Mouse (Mus musculus) liver, embryonic 11.5 days (tissue): ENCODE results near the gene Gm4969. TPM values are rescaled to one million over a fixed set of nuclear protein-coding genes. Genes with fewer than 3 reads are reported as not detected.

Experiments used
- ATAC-seq: fragments of 200-750 bp; cut with Nextera tagmentation; replicated peaks from 2 replicates; pipeline ENCODE4 v1.8.0; 2017; ENCODE audit warnings: moderate number of reproducible peaks, mild to moderate bottlenecking, moderate TSS enrichment, moderate library complexity; ENCODE audit not compliant: low FRiP score
- DNase-seq: peaks from one replicate; pipeline ENCODE4 v3.0.0-alpha.2; 2017; ENCODE audit warnings: low spot score
- H3K27ac ChIP-seq: fragments of 300-500 bp; sonication (generic); 2 replicates; pipeline ENCODE4 v1.5.1; 2014; ENCODE audit warnings: mild to moderate bottlenecking, low read depth, low read length, control low read depth
- H3K27me3 ChIP-seq: fragments of 300-500 bp; sonication (generic); replicated peaks from 2 replicates; pipeline ENCODE4 v1.6.1; 2014; ENCODE audit warnings: low read length, mixed read lengths; ENCODE audit not compliant: control insufficient read depth, insufficient read depth
- H3K36me3 ChIP-seq: fragments of 300-500 bp; sonication (generic); 2 replicates; pipeline ENCODE4 v1.6.1; 2014; ENCODE audit warnings: mild to moderate bottlenecking, low read length, moderate library complexity, mixed read lengths; ENCODE audit not compliant: control insufficient read depth, insufficient read depth
- H3K4me1 ChIP-seq: fragments of 300-500 bp; sonication (generic); replicated peaks from 2 replicates; pipeline ENCODE4 v1.6.1; 2014; ENCODE audit warnings: low read length, mixed read lengths; ENCODE audit not compliant: control insufficient read depth, insufficient read depth
- H3K4me2 ChIP-seq: fragments of 300-500 bp; sonication (generic); 2 replicates; pipeline ENCODE4 v1.6.1; 2014; ENCODE audit warnings: mild to moderate bottlenecking, control low read depth, moderate library complexity
- H3K4me3 ChIP-seq: fragments of 300-500 bp; sonication (generic); 2 replicates; pipeline ENCODE4 v1.5.1; 2014; ENCODE audit warnings: low read depth, low read length, control low read depth
- H3K9ac ChIP-seq: fragments of 300-500 bp; sonication (generic); 2 replicates; pipeline ENCODE4 v1.6.1; 2014; ENCODE audit warnings: low read depth, low read length, control low read depth
- H3K9me3 ChIP-seq: fragments of 300-500 bp; sonication (generic); 2 replicates; pipeline ENCODE4 v1.6.1; 2016; ENCODE audit warnings: low read length, inconsistent platforms, mixed read lengths; ENCODE audit not compliant: control insufficient read depth
- WGBS: fragments of 180-500 bp; shearing (Covaris S2); extraction: QIAGEN DNeasy Blood & Tissue Kit; methylation state at CpG from one replicate; pipeline ENCODE4 v1.1.7; 2014; 5-methylcytosine and 5-hydroxymethylcytosine counted together
- polyA plus RNA-seq: library from polyadenylated mRNA; unstranded; fragments of >200 nt; fragmentation: Nextera tagmentation; extraction: Ambion mirVana; gene quantifications from 2 replicates; pipeline ENCODE4 v1.2.1, GENCODE M21; 2014

Gene Gm4969
- polyA plus RNA-seq, 1 experiment from 2014 or later = 1.2 TPM

DNA sequence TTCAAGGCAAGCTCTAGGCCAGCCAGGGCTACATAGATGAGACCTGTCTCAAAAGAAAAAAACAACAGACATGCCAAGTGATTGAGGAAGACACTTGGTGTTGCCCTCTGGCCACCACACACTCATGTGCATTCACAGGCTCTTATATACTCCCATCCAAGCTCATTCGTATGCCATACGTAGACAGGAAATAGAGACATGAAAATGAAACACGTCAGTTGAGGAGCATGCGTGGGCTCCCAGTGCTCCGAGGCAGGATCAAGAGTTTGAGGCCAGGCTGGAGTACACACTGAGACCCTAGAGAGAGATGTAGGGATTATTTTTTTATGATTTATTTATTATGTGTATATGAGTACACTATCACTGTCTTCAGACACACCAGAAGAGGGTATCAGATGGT is 11.2 kb upstream of the Gm4969 start:
- Histone ChIP-seq H3K4me3 (no peak overlapping the region), H3K9ac (no peak overlapping the region), H3K9me3 (no peaks in the 10 kb centered on the region), H3K4me1 (peaks cover 10% of the 10 kb centered on the region; the same call in 1 of the 2 replicates), H3K36me3 (0 out of 2 replicates have a peak, but pooled peaks cover 3% of the 10 kb centered on the region), H3K27me3 (no peaks in the 10 kb centered on the region), H3K4me2 (no peak overlapping the region), H3K27ac (no peak overlapping the region)
- DNase-seq = no peak
- no peak for ATAC-seq
- 93% methylated on average over 5 of the region's 5 CpGs for WGBS

DNA sequence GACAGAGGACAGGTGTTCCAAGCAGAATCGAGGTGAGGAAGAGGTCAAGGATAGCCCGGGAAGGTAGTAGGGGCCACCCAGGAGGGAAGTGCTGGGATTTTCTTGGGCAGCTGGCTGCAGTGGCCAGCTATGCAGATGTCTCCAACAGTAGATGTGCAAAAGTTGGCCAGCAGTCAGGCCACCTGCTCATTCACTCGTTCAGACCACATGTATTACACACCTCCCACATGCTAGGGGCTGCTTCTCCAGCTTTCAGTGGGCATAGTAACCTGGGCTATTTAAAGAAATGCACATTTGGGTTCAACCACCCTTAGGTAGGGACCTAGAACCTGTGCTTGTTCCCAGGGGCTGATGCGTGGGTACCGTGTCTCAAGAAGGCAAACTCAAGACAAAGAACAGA is 9.6 kb upstream of the Gm4969 start:
- no peak overlapping the region for H3K27ac ChIP-seq
- DNase-seq = no peak
- H3K9me3 ChIP-seq = no peaks in the 10 kb centered on the region
- WGBS = 92% methylated on average over 5 of the region's 5 CpGs
- H3K27me3 ChIP-seq = no peaks in the 10 kb centered on the region
- no peak for ATAC-seq
- peaks cover 10% of the 10 kb centered on the region; the same call in 1 of the 2 replicates for H3K4me1 ChIP-seq
- H3K36me3 ChIP-seq = 0 out of 2 replicates have a peak, but pooled peaks cover 3% of the 10 kb centered on the region
- H3K9ac ChIP-seq = no peak overlapping the region
- no peak overlapping the region for H3K4me3 ChIP-seq
- no peak overlapping the region for H3K4me2 ChIP-seq

DNA sequence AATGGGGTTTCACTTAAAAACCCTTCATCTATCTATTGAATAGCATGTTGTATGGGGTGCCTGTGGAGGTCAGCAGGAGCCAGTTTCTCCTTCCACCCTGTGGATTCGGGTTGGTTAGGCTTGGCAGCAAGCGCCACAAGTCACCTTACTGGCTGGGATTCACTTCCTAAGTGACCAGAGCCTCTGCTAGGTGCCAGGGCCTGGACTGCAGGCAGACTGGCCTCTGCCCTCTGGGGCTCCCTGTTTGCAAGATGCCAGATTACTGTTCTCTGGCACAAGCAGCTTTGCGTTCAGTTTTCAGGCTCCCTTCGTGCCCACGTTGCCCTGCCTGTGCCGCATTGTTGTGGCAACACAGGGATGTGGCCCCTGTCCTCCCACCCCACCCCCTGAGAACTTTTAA is 6.5 kb upstream of the Gm4969 start:
- no peaks in the 10 kb centered on the region for H3K4me1 ChIP-seq
- DNase-seq = no peak
- no peak for ATAC-seq
- H3K9me3 ChIP-seq = no peaks in the 10 kb centered on the region
- H3K4me2 ChIP-seq = no peak overlapping the region
- H3K9ac ChIP-seq = no peak overlapping the region
- 93% methylated on average over 6 of the region's 6 CpGs for whole genome bisulfite sequencing
- 0 out of 2 replicates have a peak, but pooled peaks cover 3% of the 10 kb centered on the region for H3K36me3 ChIP-seq
- no peaks in the 10 kb centered on the region for H3K27me3 ChIP-seq
- H3K4me3 ChIP-seq = no peak overlapping the region
- no peak overlapping the region for H3K27ac ChIP-seq

DNA sequence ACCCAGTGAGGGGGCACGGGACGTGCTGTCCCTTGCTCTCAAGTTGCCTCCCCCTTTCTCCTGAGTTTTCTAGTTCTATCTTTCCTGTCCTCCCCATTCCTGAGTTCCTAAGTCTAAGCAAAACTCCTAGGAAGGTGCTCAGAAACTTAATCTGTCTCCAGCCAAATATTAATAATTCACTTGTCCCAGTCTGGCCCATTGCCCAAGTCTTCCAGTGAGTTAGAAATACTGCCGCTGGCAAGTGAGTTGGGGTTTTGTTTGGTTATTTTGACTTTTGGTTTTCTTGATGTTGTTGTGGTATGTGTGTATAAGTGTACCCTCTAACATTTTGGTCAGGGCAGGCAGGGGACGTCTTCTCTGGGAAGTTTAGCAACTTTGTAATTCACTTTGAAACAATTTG is 3.5 kb upstream of the Gm4969 start:
- Histone ChIP-seq H3K4me1 (0 out of 2 replicates have a peak, but pooled peaks cover 4% of the 10 kb centered on the region), H3K4me2 (no peak overlapping the region; the same call in 1 of the 2 replicates), H3K36me3 (0 out of 2 replicates have a peak, but pooled peaks cover 3% of the 10 kb centered on the region), H3K27ac (no peak overlapping the region), H3K27me3 (peaks cover 4% of the 10 kb centered on the region; the same call in 1 of the 2 replicates), H3K9ac (no peak overlapping the region), H3K4me3 (no peak overlapping the region), H3K9me3 (peaks cover 3% of the 10 kb centered on the region; the same call in 1 of the 2 replicates)
- no peak for DNase-seq
- 86% methylated on average over 4 of the region's 4 CpGs for WGBS
- no peak for ATAC-seq

DNA sequence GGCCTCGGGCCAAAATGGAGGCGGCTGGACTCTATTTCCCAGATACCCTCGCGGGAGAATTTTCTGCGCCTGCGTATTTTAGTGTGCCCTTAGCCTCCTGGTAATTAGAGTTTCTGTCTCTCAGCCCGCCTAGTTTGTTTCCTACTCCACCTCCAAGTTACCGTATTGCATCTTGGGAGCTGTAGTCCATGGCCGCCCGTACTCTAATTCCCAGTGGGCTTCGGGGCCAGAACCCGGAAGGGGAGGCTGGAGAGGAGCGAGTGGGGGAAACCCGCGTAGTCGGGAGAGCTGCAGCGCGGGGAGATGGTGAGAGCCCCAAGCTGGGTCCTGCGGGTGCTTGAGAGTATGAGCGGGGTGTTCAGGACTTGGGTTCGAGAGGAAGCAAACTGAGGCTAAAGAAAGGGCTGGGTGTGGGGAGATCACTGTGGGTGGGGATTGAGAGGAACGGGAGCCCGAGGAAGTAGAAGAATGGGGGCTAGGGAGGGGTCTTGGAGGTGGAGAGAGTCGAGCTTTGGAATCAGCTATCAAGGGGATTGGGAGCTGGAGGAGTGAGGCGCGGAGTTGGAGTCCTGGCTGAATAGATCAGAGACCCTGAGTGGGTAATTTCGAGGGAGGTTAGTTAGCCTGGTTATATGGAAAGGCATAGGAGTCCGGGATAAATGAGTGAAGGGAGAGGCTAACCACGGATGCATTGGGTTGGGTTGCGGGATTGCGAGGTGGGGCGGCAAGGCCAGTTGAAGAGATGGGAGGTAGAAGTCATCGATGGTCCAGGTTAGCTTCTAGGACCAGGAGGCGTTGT is 1.7 kb upstream of the Gm4969 start, which contains the start of gene Fbxo46:
Gene Fbxo46 (plus strand): TSS at position 229 of the 799 bp plus-strand sequence.
- 2% methylated on average over 34 of the region's 34 CpGs for WGBS
- Histone ChIP-seq H3K27me3 (peaks cover 4% of the 10 kb centered on the region; the same call in 1 of the 2 replicates), H3K4me2 (peak within 1 kb of the TSS; percentile 92), H3K9me3 (peaks cover 3% of the 10 kb centered on the region; the same call in 1 of the 2 replicates), H3K36me3 (no peaks in the 10 kb centered on the region), H3K4me3 (peak within 1 kb of the TSS; percentile 82), H3K27ac (no peak within 1 kb of the TSS), H3K4me1 (0 out of 2 replicates have a peak, but pooled peaks cover 4% of the 10 kb centered on the region), H3K9ac (peak within 1 kb of the TSS; percentile 85)
- ATAC-seq (peak; percentile 95), DNase-seq (peak; percentile 88)

DNA sequence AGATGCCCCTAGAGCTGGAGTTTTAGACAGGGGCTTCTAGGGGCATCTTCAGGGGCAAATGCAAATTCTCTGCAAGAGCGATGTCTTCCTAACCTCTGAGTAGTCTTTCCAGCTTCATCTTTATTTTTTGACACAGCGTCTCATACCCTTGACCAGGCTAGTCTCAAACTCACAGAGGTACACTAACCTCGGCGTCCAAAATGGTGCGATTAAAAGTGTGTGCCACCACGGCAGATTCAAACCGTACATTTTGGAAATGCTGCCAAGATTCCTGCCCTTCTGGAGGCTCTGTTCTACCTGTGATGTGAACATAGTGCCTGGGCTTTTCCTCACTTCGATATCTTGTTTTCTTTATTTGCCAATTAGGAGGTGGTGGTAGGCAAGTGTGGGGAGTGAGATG is 915 bp upstream of the Gm4969 start:
- 0 out of 2 replicates have a peak overlapping the region, but pooled peaks have one; percentile 12 for H3K4me2 ChIP-seq
- no peak overlapping the region for H3K4me3 ChIP-seq

DNA sequence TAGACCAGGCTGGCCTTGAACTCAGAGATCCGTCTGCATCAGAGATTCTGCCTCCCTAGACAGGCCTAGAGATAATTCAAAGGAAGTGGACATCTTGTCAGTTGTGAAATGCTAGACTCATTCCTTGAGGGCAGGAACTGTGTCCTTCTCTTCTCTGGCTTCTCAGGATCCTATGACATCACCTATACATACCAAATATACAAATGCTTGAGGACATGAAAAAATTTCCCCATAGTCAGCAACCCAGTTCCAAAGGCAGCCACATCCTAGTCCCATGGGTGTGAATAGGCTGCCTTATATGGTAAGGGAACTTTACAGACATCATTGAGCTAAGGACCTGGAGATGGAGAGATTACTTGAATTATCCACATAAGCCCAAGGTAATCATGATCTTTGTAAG is 8.6 kb downstream of the Gm4969 start:
- Histone ChIP-seq H3K4me3 (no peak overlapping the region), H3K36me3 (no peaks in the 10 kb centered on the region), H3K4me1 (no peaks in the 10 kb centered on the region), H3K27ac (no peak overlapping the region), H3K27me3 (no peaks in the 10 kb centered on the region; the same call in 1 of the 2 replicates), H3K9ac (no peak overlapping the region), H3K9me3 (no peaks in the 10 kb centered on the region), H3K4me2 (no peak overlapping the region)
- DNase-seq = no peak
- 62% methylated on average over 1 of the region's 1 CpGs for WGBS
- no peak for ATAC-seq

More for the DNA sequence above, 915 bp upstream of the Gm4969 start:
- ATAC-seq (peak; percentile 30), DNase-seq (no peak)
- Histone ChIP-seq H3K4me1 (0 out of 2 replicates have a peak, but pooled peaks cover 4% of the 10 kb centered on the region), H3K36me3 (no peaks in the 10 kb centered on the region), H3K9ac (0 out of 2 replicates have a peak overlapping the region, but pooled peaks have one; percentile 16), H3K27me3 (peaks cover 4% of the 10 kb centered on the region; the same call in 1 of the 2 replicates), H3K27ac (no peak overlapping the region), H3K9me3 (peaks cover 3% of the 10 kb centered on the region; the same call in 1 of the 2 replicates)
- WGBS = 86% methylated on average over 8 of the region's 8 CpGs

DNA sequence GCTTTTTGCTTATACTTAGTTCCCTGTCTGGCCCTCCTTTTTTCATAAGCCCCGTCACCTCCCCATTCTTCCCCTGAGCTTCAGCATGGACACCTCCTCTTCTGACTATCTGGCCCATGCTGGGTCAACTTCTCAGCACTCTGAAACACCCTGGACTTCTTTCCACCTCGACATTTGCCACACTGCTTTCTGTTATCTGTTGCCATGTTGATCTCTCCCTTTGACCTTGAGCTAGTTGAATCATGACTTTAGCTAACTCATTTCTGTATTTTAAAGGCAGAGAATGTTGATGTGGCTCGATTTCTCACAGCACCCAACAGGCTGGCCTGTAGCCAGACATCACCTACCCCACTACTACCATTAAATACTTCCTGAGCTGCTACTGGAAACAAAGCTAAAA is 10.7 kb downstream of the Gm4969 start:
- WGBS = 53% methylated on average over 3 of the region's 3 CpGs
- Histone ChIP-seq H3K4me2 (no peak overlapping the region), H3K9me3 (no peaks in the 10 kb centered on the region), H3K36me3 (no peaks in the 10 kb centered on the region), H3K27me3 (0 out of 2 replicates have a peak, but pooled peaks cover 3% of the 10 kb centered on the region), H3K27ac (no peak overlapping the region), H3K4me3 (no peak overlapping the region), H3K4me1 (no peaks in the 10 kb centered on the region), H3K9ac (no peak overlapping the region)
- DNase-seq = no peak
- ATAC-seq = no peak
